Mouse (Mus musculus) embryonic facial prominence, embryonic 11.5 days (tissue): ENCODE results near the gene Ttyh1. TPM values are rescaled to one million over a fixed set of nuclear protein-coding genes. Genes with fewer than 3 reads are reported as not detected.

Experiments
- ATAC-seq: fragments of 200-750 bp; cut with Nextera tagmentation; replicated peaks from 2 replicates; pipeline ENCODE4 v1.8.0; 2017; ENCODE audit warnings: low read depth; ENCODE audit not compliant: insufficient number of reproducible peaks, low FRiP score, low TSS enrichment
- DNase-seq: peaks from one replicate; pipeline ENCODE4 v3.0.0-alpha.2; 2015; ENCODE audit warnings: low spot score
- H3K27ac ChIP-seq: fragments of 300-500 bp; sonication (generic); replicated peaks from 2 replicates; pipeline ENCODE4 v1.5.1; 2014; ENCODE audit warnings: mild to moderate bottlenecking, low read depth, low read length, control low read depth
- H3K27me3 ChIP-seq: fragments of 300-500 bp; sonication (generic); 2 replicates; pipeline ENCODE4 v1.6.1; 2014; ENCODE audit warnings: mild to moderate bottlenecking, low read length, moderate library complexity, mixed read lengths; ENCODE audit not compliant: control insufficient read depth, insufficient read depth
- H3K36me3 ChIP-seq: fragments of 300-500 bp; sonication (generic); replicated peaks from 2 replicates; pipeline ENCODE4 v1.6.1; 2014; ENCODE audit warnings: low read depth, mild to moderate bottlenecking, low read length, moderate library complexity, mixed read lengths; ENCODE audit not compliant: control insufficient read depth, insufficient read depth
- H3K4me1 ChIP-seq: fragments of 300-500 bp; sonication (generic); 2 replicates; pipeline ENCODE4 v1.6.1; 2014; ENCODE audit warnings: low read length, mixed read lengths; ENCODE audit not compliant: control insufficient read depth, insufficient read depth
- H3K4me2 ChIP-seq: fragments of 300-500 bp; sonication (generic); 2 replicates; pipeline ENCODE4 v1.6.1; 2014; ENCODE audit warnings: low read depth, mild to moderate bottlenecking, control low read depth, low read length, moderate library complexity
- H3K4me3 ChIP-seq: fragments of 300-500 bp; sonication (generic); 2 replicates; pipeline ENCODE4 v1.5.1; 2014; ENCODE audit warnings: low read depth, low read length, control low read depth
- H3K9ac ChIP-seq: fragments of 300-500 bp; sonication (generic); replicated peaks from 2 replicates; pipeline ENCODE4 v1.6.1; 2014; ENCODE audit warnings: mild to moderate bottlenecking, control low read depth, low read length
- H3K9me3 ChIP-seq: fragments of 300-500 bp; sonication (generic); replicated peaks from 2 replicates; pipeline ENCODE4 v1.6.1; 2016; ENCODE audit warnings: mild to moderate bottlenecking, low read length, inconsistent platforms, mixed read lengths; ENCODE audit not compliant: control insufficient read depth
- WGBS: fragments of 180-500 bp; shearing (Covaris S2); extraction: QIAGEN DNeasy Blood & Tissue Kit; methylation state at CpG from one replicate; pipeline ENCODE4 v1.1.7; 2014; 5-methylcytosine and 5-hydroxymethylcytosine counted together
- polyA plus RNA-seq: library from polyadenylated mRNA; unstranded; fragments of >200 nt; fragmentation: Nextera tagmentation; extraction: Ambion mirVana; gene quantifications from 2 replicates; pipeline ENCODE4 v1.2.1, GENCODE M21; 2014

The Ttyh1 gene
- polyA plus RNA-seq, result 8.3 and 10.2 TPM in 2 replicates

GRCm38 (mm10) chr7:4119344-4119902, at the start of gene Ttyh1:
Ttyh1 (plus strand) TSS chr7:4119408.
- H3K4me1 ChIP-seq, result no peaks in the 10 kb centered on the region

GRCm38 (mm10) chr7:4071066-4071465, 48.1 kb upstream of the Ttyh1 start:
- Histone ChIP-seq H3K9ac (no peak overlapping the region), H3K27ac (no peak overlapping the region), H3K27me3 (no peaks in the 10 kb centered on the region), H3K4me3 (no peak overlapping the region), H3K36me3 (no peaks in the 10 kb centered on the region), H3K4me2 (no peak overlapping the region), H3K9me3 (no peaks in the 10 kb centered on the region), H3K4me1 (no peaks in the 10 kb centered on the region)
- no peak for DNase-seq
- no peak for ATAC-seq
- WGBS, result 85% methylated on average over 6 of the region's 6 CpGs

More at GRCm38 (mm10) chr7:4119344-4119902, at the start of gene Ttyh1:
- Histone ChIP-seq H3K27ac (no peak within 1 kb of the TSS), H3K27me3 (peaks cover 5% of the 10 kb centered on the region), H3K9ac (peak within 1 kb of the TSS; percentile 68), H3K4me2 (peak within 1 kb of the TSS; percentile 80), H3K4me3 (peak within 1 kb of the TSS; percentile 47), H3K36me3 (no peaks in the 10 kb centered on the region), H3K9me3 (no peaks in the 10 kb centered on the region)
- WGBS, result 2% methylated on average over 35 of the region's 37 CpGs
- peak; percentile 50 for DNase-seq
- ATAC-seq, result no peak

- Histone ChIP-seq H3K4me3 (no peak overlapping the region), H3K9me3 (no peaks in the 10 kb centered on the region), H3K4me2 (no peak overlapping the region), H3K27me3 (no peaks in the 10 kb centered on the region), H3K4me1 (no peaks in the 10 kb centered on the region), H3K27ac (no peak overlapping the region), H3K9ac (no peak overlapping the region), H3K36me3 (no peaks in the 10 kb centered on the region)
- ATAC-seq (no peak), DNase-seq (no peak)
- 76% methylated on average over 3 of the region's 3 CpGs for WGBS
Observed at GRCm38 (mm10) chr7:4073144-4073543, 46.1 kb upstream of the Ttyh1 start.

- Histone ChIP-seq H3K9ac (no peak overlapping the region), H3K9me3 (no peaks in the 10 kb centered on the region), H3K4me1 (no peaks in the 10 kb centered on the region), H3K27me3 (no peaks in the 10 kb centered on the region), H3K27ac (no peak overlapping the region), H3K4me3 (no peak overlapping the region), H3K36me3 (no peaks in the 10 kb centered on the region), H3K4me2 (no peak overlapping the region)
- 83% methylated on average over 7 of the region's 7 CpGs for WGBS
- no peak for ATAC-seq
- DNase-seq, result no peak
Observed at GRCm38 (mm10) chr7:4079511-4079910, 39.7 kb upstream of the Ttyh1 start.

- no peaks in the 10 kb centered on the region for H3K36me3 ChIP-seq
- no peak overlapping the region for H3K9ac ChIP-seq
- ATAC-seq, result no peak
- no peak for DNase-seq
- H3K4me2 ChIP-seq, result no peak overlapping the region
- H3K9me3 ChIP-seq, result no peaks in the 10 kb centered on the region
- no peak overlapping the region for H3K27ac ChIP-seq
- no peaks in the 10 kb centered on the region for H3K4me1 ChIP-seq
- no peaks in the 10 kb centered on the region for H3K27me3 ChIP-seq
- WGBS, result 85% methylated on average over 4 of the region's 4 CpGs
- H3K4me3 ChIP-seq, result no peak overlapping the region
Observed at GRCm38 (mm10) chr7:4080552-4080951, 38.7 kb upstream of the Ttyh1 start.

GRCm38 (mm10) chr7:4081706-4082105, 37.5 kb upstream of the Ttyh1 start:
- Histone ChIP-seq H3K36me3 (no peaks in the 10 kb centered on the region), H3K4me1 (no peaks in the 10 kb centered on the region), H3K27ac (no peak overlapping the region), H3K9me3 (no peaks in the 10 kb centered on the region), H3K4me3 (no peak overlapping the region), H3K4me2 (no peak overlapping the region), H3K27me3 (no peaks in the 10 kb centered on the region), H3K9ac (no peak overlapping the region)
- ATAC-seq, result no peak
- no peak for DNase-seq

- 54% methylated on average over 2 of the region's 2 CpGs for WGBS
- H3K9ac ChIP-seq, result no peak overlapping the region
- H3K27ac ChIP-seq, result no peak overlapping the region
- no peaks in the 10 kb centered on the region for H3K36me3 ChIP-seq
- H3K4me3 ChIP-seq, result no peak overlapping the region
- no peak for DNase-seq
- ATAC-seq, result no peak
- H3K9me3 ChIP-seq, result no peaks in the 10 kb centered on the region
- no peaks in the 10 kb centered on the region for H3K4me1 ChIP-seq
- no peak overlapping the region for H3K4me2 ChIP-seq
- no peaks in the 10 kb centered on the region for H3K27me3 ChIP-seq
Observed at GRCm38 (mm10) chr7:4082804-4083203, 36.4 kb upstream of the Ttyh1 start.

GRCm38 (mm10) chr7:4084161-4084560, 35.0 kb upstream of the Ttyh1 start:
- no peak for ATAC-seq

More at GRCm38 (mm10) chr7:4084161-4084560, 35.0 kb upstream of the Ttyh1 start:
- H3K27me3 ChIP-seq, result no peaks in the 10 kb centered on the region
- H3K36me3 ChIP-seq, result no peaks in the 10 kb centered on the region
- no peak overlapping the region for H3K27ac ChIP-seq
- no peak overlapping the region for H3K4me3 ChIP-seq
- H3K9ac ChIP-seq, result no peak overlapping the region
- 79% methylated on average over 6 of the region's 6 CpGs for WGBS
- H3K9me3 ChIP-seq, result no peaks in the 10 kb centered on the region
- H3K4me2 ChIP-seq, result no peak overlapping the region
- DNase-seq, result no peak
- H3K4me1 ChIP-seq, result no peaks in the 10 kb centered on the region
